Mouse (Mus musculus) forebrain, embryonic 16.5 days (tissue): ENCODE measurements at regions not wholly inside any gene's neighbourhood (a gene's known extent, or its start where the extent isn't known, plus 50 kb on each side); places are given as distances from the start of the nearest gene placed in this dataset.

ENCODE experiments used
- ATAC-seq: fragments of 200-750 bp; cut with Nextera tagmentation; 2 replicates; pipeline ENCODE4 v1.8.0; 2017; ENCODE audit warnings: mild to moderate bottlenecking, moderate library complexity
- H3K27ac ChIP-seq: fragments of 300-500 bp; sonication (generic); 2 replicates; pipeline ENCODE4 v1.5.1; 2014; ENCODE audit warnings: low read length, control low read depth
- H3K27me3 ChIP-seq: fragments of 300-500 bp; sonication (generic); replicated peaks from 2 replicates; pipeline ENCODE4 v1.6.1; 2014; ENCODE audit warnings: low read length; ENCODE audit not compliant: control insufficient read depth, insufficient read depth
- H3K36me3 ChIP-seq: fragments of 300-500 bp; sonication (generic); 2 replicates; pipeline ENCODE4 v1.6.1; 2014; ENCODE audit not compliant: control insufficient read depth, insufficient read depth
- H3K4me1 ChIP-seq: fragments of 300-500 bp; sonication (generic); replicated peaks from 2 replicates; pipeline ENCODE4 v1.6.1; 2014; ENCODE audit warnings: low read length; ENCODE audit not compliant: control insufficient read depth, insufficient read depth
- H3K4me2 ChIP-seq: fragments of 300-500 bp; sonication (generic); 2 replicates; pipeline ENCODE4 v1.6.1; 2014; ENCODE audit warnings: mild to moderate bottlenecking, low read length, control low read depth
- H3K4me3 ChIP-seq: fragments of 300-500 bp; sonication (generic); replicated peaks from 2 replicates; pipeline ENCODE4 v1.5.1; 2014; ENCODE audit warnings: mild to moderate bottlenecking, low read length, control low read depth
- H3K9ac ChIP-seq: fragments of 300-500 bp; sonication (generic); replicated peaks from 2 replicates; pipeline ENCODE4 v1.6.1; 2014; ENCODE audit warnings: low read depth, low read length, control low read depth
- H3K9me3 ChIP-seq: fragments of 300-500 bp; sonication (generic); 2 replicates; pipeline ENCODE4 v1.6.1; 2016; ENCODE audit warnings: low read length; ENCODE audit not compliant: control insufficient read depth
- WGBS: fragments of 180-500 bp; shearing (Covaris S2); extraction: QIAGEN DNeasy Blood & Tissue Kit; methylation state at CpG from one replicate; pipeline ENCODE4 v1.1.7; 2014; 5-methylcytosine and 5-hydroxymethylcytosine counted together

- no peaks in the 10 kb centered on the region for H3K9me3 ChIP-seq
- H3K9ac ChIP-seq = no peak overlapping the region
- no peak overlapping the region for H3K4me3 ChIP-seq
- 33% methylated on average over 5 of the region's 5 CpGs for WGBS
- no peaks in the 10 kb centered on the region for H3K27me3 ChIP-seq
- H3K27ac ChIP-seq = no peak overlapping the region
- peaks cover 8% of the 10 kb centered on the region for H3K4me1 ChIP-seq
- H3K36me3 ChIP-seq = no peaks in the 10 kb centered on the region
- ATAC-seq = no peak
- H3K4me2 ChIP-seq = no peak overlapping the region
Measured at GRCm38 (mm10) chr7:124917606-124918120, 526.8 kb upstream of the Kdm8 start.

GRCm38 (mm10) chr7:124922806-124923205 is 521.7 kb upstream of the Kdm8 start:
- H3K4me1 ChIP-seq = no peaks in the 10 kb centered on the region
- H3K4me2 ChIP-seq = no peak overlapping the region
- WGBS = 92% methylated on average over 7 of the region's 7 CpGs
- H3K9ac ChIP-seq = no peak overlapping the region
- ATAC-seq = no peak
- no peaks in the 10 kb centered on the region for H3K36me3 ChIP-seq
- H3K27me3 ChIP-seq = no peaks in the 10 kb centered on the region
- H3K9me3 ChIP-seq = no peaks in the 10 kb centered on the region
- no peak overlapping the region for H3K4me3 ChIP-seq
- H3K27ac ChIP-seq = no peak overlapping the region

- ATAC-seq = no peak
- H3K9ac ChIP-seq = no peak overlapping the region
- H3K27me3 ChIP-seq = no peaks in the 10 kb centered on the region
- no peak overlapping the region for H3K4me3 ChIP-seq
- H3K4me1 ChIP-seq = peaks cover 9% of the 10 kb centered on the region
- no peaks in the 10 kb centered on the region for H3K9me3 ChIP-seq
- 85% methylated on average over 3 of the region's 3 CpGs for WGBS
- no peak overlapping the region for H3K4me2 ChIP-seq
- H3K27ac ChIP-seq = no peak overlapping the region
- H3K36me3 ChIP-seq = no peaks in the 10 kb centered on the region
Measured at GRCm38 (mm10) chr7:124933573-124933972, 510.9 kb upstream of the Kdm8 start.

- Histone ChIP-seq H3K4me2 (no peak overlapping the region), H3K9me3 (no peaks in the 10 kb centered on the region), H3K9ac (no peak overlapping the region), H3K4me1 (peaks cover 9% of the 10 kb centered on the region), H3K36me3 (no peaks in the 10 kb centered on the region), H3K4me3 (no peak overlapping the region), H3K27ac (no peak overlapping the region), H3K27me3 (no peaks in the 10 kb centered on the region)
- ATAC-seq = no peak
- WGBS = 87% methylated on average over 1 of the region's 1 CpGs
Measured at GRCm38 (mm10) chr7:124939357-124939756, 505.1 kb upstream of the Kdm8 start.

GRCm38 (mm10) chr7:124941527-124941926 is 502.9 kb upstream of the Kdm8 start:
- no peak for ATAC-seq
- Histone ChIP-seq H3K4me3 (no peak overlapping the region), H3K27ac (no peak overlapping the region), H3K36me3 (no peaks in the 10 kb centered on the region), H3K9ac (no peak overlapping the region), H3K4me1 (no peaks in the 10 kb centered on the region; the same call in 1 of the 2 replicates), H3K9me3 (no peaks in the 10 kb centered on the region), H3K27me3 (no peaks in the 10 kb centered on the region), H3K4me2 (no peak overlapping the region)
- 86% methylated on average over 4 of the region's 4 CpGs for WGBS

DNA sequence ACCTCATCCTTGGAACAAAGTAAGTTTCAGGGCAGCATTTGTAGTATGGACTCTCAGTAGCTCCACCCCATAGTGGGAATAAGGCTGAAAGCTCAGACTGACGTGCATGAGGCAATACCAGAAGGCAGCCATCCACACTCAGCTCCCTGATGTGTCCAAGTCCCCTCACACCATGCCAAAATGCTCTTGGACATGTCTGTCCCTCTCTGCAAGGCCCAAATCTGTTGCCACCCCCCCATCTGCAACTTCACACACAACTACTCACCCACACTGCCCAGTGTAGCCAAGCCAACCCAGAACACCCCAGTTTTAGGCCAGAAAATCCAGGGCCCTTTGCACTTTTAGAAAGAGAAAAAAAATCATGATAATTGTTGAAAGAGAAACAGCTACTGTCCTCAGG is 498.1 kb upstream of the Kdm8 start:
- 67% methylated on average over 1 of the region's 1 CpGs for WGBS
- no peak overlapping the region for H3K4me3 ChIP-seq
- ATAC-seq = no peak
- peaks cover 3% of the 10 kb centered on the region; the same call in 1 of the 2 replicates for H3K9me3 ChIP-seq
- H3K36me3 ChIP-seq = no peaks in the 10 kb centered on the region
- no peaks in the 10 kb centered on the region for H3K27me3 ChIP-seq
- no peak overlapping the region for H3K4me2 ChIP-seq
- H3K9ac ChIP-seq = no peak overlapping the region
- H3K4me1 ChIP-seq = no peaks in the 10 kb centered on the region
- no peak overlapping the region for H3K27ac ChIP-seq

GRCm38 (mm10) chr7:124957329-124957728 is 487.1 kb upstream of the Kdm8 start:
- H3K9me3 ChIP-seq = no peaks in the 10 kb centered on the region
- no peaks in the 10 kb centered on the region for H3K4me1 ChIP-seq
- H3K36me3 ChIP-seq = no peaks in the 10 kb centered on the region
- no peaks in the 10 kb centered on the region for H3K27me3 ChIP-seq
- no peak overlapping the region for H3K4me3 ChIP-seq
- H3K9ac ChIP-seq = no peak overlapping the region
- 87% methylated on average over 6 of the region's 6 CpGs for WGBS
- H3K4me2 ChIP-seq = no peak overlapping the region
- no peak overlapping the region for H3K27ac ChIP-seq
- no peak for ATAC-seq

DNA sequence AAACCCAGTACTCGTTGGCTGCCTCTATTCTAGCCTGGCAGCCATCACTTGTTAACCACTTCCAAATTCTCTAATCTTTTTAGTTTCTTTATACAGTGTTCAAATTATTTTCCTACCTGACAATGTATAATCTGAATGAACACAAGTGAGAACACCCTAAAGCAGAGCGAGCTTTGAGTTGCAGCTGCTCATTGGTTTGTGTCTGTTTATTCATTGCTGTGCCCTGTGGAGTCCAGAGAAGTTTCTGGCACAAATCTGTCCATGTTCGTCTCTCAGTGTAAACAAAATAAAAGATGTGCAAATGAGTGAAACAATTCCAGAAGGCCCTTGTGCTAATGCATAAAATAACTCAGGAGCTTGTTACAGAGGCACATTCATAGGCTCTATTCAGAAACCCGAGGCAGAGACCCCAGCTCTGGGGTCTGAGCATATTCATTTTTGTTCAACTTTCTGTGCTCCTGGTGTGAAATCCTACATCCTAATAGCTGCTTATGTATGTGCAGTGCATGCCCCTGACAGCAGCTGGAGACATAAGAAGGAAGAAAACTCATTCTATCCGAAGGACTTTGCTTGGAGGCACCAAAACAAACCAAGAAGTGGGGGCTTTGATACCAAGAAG is 469.5 kb upstream of the Kdm8 start:
- Histone ChIP-seq H3K9me3 (no peaks in the 10 kb centered on the region), H3K4me2 (no peak overlapping the region), H3K9ac (no peak overlapping the region), H3K27ac (no peak overlapping the region), H3K4me1 (no peaks in the 10 kb centered on the region), H3K27me3 (no peaks in the 10 kb centered on the region), H3K36me3 (no peaks in the 10 kb centered on the region), H3K4me3 (no peak overlapping the region)
- WGBS = 13% methylated on average over 5 of the region's 5 CpGs
- peak; percentile 84 for ATAC-seq

DNA sequence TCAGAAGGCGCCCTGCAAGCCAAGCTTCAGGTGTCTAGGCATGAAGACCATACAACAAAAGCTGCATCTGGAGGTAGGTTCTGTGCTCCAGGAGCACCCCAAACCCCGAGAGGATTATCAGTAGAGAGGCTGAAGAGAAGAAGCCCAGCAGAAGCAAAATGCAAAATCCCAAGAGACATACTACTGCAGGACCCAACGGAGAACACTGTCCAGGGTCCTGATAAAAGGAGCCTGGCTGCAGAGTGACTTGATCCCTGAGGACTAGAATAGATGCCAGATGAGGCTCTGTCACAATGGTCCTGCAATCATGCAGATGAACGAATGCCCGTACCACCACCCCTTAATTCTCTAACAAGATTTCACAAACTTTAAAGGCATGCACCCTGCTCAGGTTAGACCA is 455.0 kb upstream of the Kdm8 start:
- peaks cover 12% of the 10 kb centered on the region for H3K4me1 ChIP-seq
- no peak overlapping the region for H3K4me3 ChIP-seq
- 70% methylated on average over 5 of the region's 5 CpGs for WGBS
- no peaks in the 10 kb centered on the region for H3K27me3 ChIP-seq
- no peak for ATAC-seq
- no peak overlapping the region for H3K27ac ChIP-seq
- no peak overlapping the region for H3K4me2 ChIP-seq
- no peaks in the 10 kb centered on the region for H3K9me3 ChIP-seq
- H3K9ac ChIP-seq = no peak overlapping the region
- H3K36me3 ChIP-seq = no peaks in the 10 kb centered on the region

DNA sequence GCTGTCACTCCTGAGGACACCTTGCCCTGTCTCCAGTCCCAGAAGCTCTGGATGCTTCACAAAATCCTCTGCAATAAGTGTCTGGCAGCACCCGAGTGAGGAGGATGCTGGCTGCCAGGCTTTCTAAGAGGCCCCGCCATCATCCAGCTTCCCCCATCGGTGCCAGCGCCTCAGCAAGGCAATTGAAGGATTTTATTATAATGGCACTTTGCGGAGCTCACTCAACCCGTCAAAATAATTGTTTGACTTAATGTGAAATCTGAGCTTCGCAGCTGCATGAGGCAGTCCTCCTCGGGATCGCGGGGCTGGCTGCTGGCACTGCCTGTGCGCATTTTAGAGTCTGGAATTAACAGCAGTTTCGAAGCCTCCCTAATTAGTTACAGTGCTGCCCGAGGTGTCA is 453.8 kb upstream of the Kdm8 start:
- peak overlapping the region; percentile 50 for H3K4me2 ChIP-seq
- H3K4me1 ChIP-seq = peaks cover 12% of the 10 kb centered on the region
- H3K36me3 ChIP-seq = no peaks in the 10 kb centered on the region
- peak overlapping the region; percentile 10; the same call in 1 of the 2 replicates for H3K4me3 ChIP-seq
- peak overlapping the region; percentile 73 for H3K27ac ChIP-seq
- 0 out of 2 replicates have a peak overlapping the region, but pooled peaks have one; percentile 35 for H3K9ac ChIP-seq
- H3K9me3 ChIP-seq = no peaks in the 10 kb centered on the region
- no peaks in the 10 kb centered on the region for H3K27me3 ChIP-seq
- 9% methylated on average over 13 of the region's 13 CpGs for WGBS
- ATAC-seq = peak; percentile 95
